Mouse (Mus musculus): ENCODE measurements around the gene Ywhag. TPM values are rescaled to one million over a fixed set of nuclear protein-coding genes. Genes with fewer than 3 reads are reported as not detected.

The Ywhag gene
- 100 to 1,000 TPM; 111 to 123 TPM for total RNA-seq (2023)

GRCm38 (mm10) chr5:135934481-135935175 is at the start of gene Ywhag:
Ywhag (minus strand) TSS chr5:135934616.

GRCm38 (mm10) chr5:135979904-135980303 is 45.5 kb upstream of the Ywhag start, which contains the start of gene Zp3:
Zp3 (plus strand) TSS chr5:135980099.

GRCm38 (mm10) chr5:135974365-135974764 is 39.9 kb upstream of the Ywhag start, which contains the start of gene Ssc4d:
Ssc4d (minus strand) TSS chr5:135974531.

GRCm38 (mm10) chr5:135887675-135888102 is 46.7 kb downstream of the Ywhag start, which contains the start of gene Hspb1:
Hspb1 (plus strand) TSS chr5:135887919.

Other genes with a start within 250 kb of the Ywhag start
- 10 to 100 TPM; 31.6 to 33.8 TPM for gene Tmem120a, start 190.2 kb downstream of the Ywhag start, total RNA-seq (2023)
- not detected for gene Styxl1, start 156.2 kb downstream of the Ywhag start, total RNA-seq (2023)
- 100 to 1,000 TPM; 227 to 235 TPM for gene Mdh2, start 156.1 kb downstream of the Ywhag start, total RNA-seq (2023)
- not detected for gene Srrm3, start 127.7 kb downstream of the Ywhag start, total RNA-seq (2023)
- gene Hspb1, start 46.7 kb downstream of the Ywhag start, total RNA-seq (2023), result not detected
- 1 to 10 TPM; 5.7 to 9.1 TPM for gene Ssc4d, start 39.9 kb upstream of the Ywhag start, total RNA-seq (2023)
- gene Zp3, start 45.5 kb upstream of the Ywhag start, total RNA-seq (2023), result not detected
- gene Dtx2, start 60.2 kb upstream of the Ywhag start, total RNA-seq (2023), result 10 to 100 TPM; 16.8 to 17.3 TPM
- gene Upk3b, start 103.9 kb upstream of the Ywhag start, total RNA-seq (2023), result not detected
- gene Upk3bl, start 119.9 kb upstream of the Ywhag start, total RNA-seq (2023), result not detected
- 10 to 100 TPM; 26.8 to 32.4 TPM for gene Rasa4, start 149.3 kb upstream of the Ywhag start, total RNA-seq (2023)
- 10 to 100 TPM; 72.9 to 73.5 TPM for gene Polr2j, start 182.0 kb upstream of the Ywhag start, total RNA-seq (2023)
- 10 to 100 TPM; 39.5 to 39.8 TPM for gene Lrwd1, start 201.5 kb upstream of the Ywhag start, total RNA-seq (2023)
- 10 to 100 TPM; 15.7 to 18.4 TPM for gene Alkbh4, start 201.5 kb upstream of the Ywhag start, total RNA-seq (2023)
- gene Orai2, start 236.1 kb upstream of the Ywhag start, total RNA-seq (2023), result 10 to 100 TPM; 77.0 to 79.4 TPM